Mouse (Mus musculus) kidney, postnatal 0 days (tissue): ENCODE data around the gene Ntn3. TPM values are rescaled to one million over a fixed set of nuclear protein-coding genes. Genes with fewer than 3 reads are reported as not detected.
A peak's percentile ranks its signal among the peaks of the same experiment; 100 is the strongest.

Source experiments
- ATAC-seq: fragments of 200-750 bp; cut with Nextera tagmentation; replicated peaks from 2 replicates; pipeline ENCODE4 v1.8.0; 2017; ENCODE audit warnings: low read depth, moderate number of reproducible peaks, moderate TSS enrichment, moderate library complexity; ENCODE audit not compliant: low FRiP score
- DNase-seq: peaks from one replicate; pipeline ENCODE4 v3.0.0-alpha.2; 2016; ENCODE audit warnings: low spot score
- H3K27ac ChIP-seq: fragments of 300-500 bp; sonication (generic); 2 replicates; pipeline ENCODE4 v1.5.1; 2014; ENCODE audit warnings: mild to moderate bottlenecking
- H3K27me3 ChIP-seq: fragments of 300-500 bp; sonication (generic); 2 replicates; pipeline ENCODE4 v1.6.1; 2014; ENCODE audit warnings: low read length, mixed read lengths; ENCODE audit not compliant: insufficient read depth
- H3K36me3 ChIP-seq: fragments of 300-500 bp; sonication (generic); 2 replicates; pipeline ENCODE4 v1.6.1; 2014; ENCODE audit warnings: low read length, mixed read lengths; ENCODE audit not compliant: insufficient read depth
- H3K4me1 ChIP-seq: fragments of 300-500 bp; sonication (generic); replicated peaks from 2 replicates; pipeline ENCODE4 v1.6.1; 2014; ENCODE audit warnings: antibody characterized with exemption, low read length, mixed read lengths; ENCODE audit not compliant: insufficient read depth
- H3K4me2 ChIP-seq: fragments of 300-500 bp; sonication (generic); 2 replicates; pipeline ENCODE4 v1.6.1; 2014; ENCODE audit warnings: mild to moderate bottlenecking, low read length, moderate library complexity, mixed read lengths
- H3K4me3 ChIP-seq: fragments of 300-500 bp; sonication (generic); replicated peaks from 2 replicates; pipeline ENCODE4 v1.5.1; 2014; ENCODE audit warnings: low read depth, low read length
- H3K9ac ChIP-seq: fragments of 300-500 bp; sonication (generic); 2 replicates; pipeline ENCODE4 v1.6.1; 2014; ENCODE audit warnings: low read depth, low read length
- H3K9me3 ChIP-seq: fragments of 300-500 bp; sonication (generic); replicated peaks from 2 replicates; pipeline ENCODE4 v1.6.1; 2016; ENCODE audit warnings: low read length, inconsistent platforms, mixed read lengths
- CTCF ChIP-seq: IDR thresholded peaks from 2 replicates; pipeline ENCODE4 v1.5.1; 2016; ENCODE audit warnings: antibody characterized with exemption, low read depth, mild to moderate bottlenecking, moderate library complexity
- WGBS: fragments of 180-500 bp; shearing (Covaris S2); extraction: QIAGEN DNeasy Blood & Tissue Kit; methylation state at CpG from one replicate; pipeline ENCODE4 v1.1.7; 2014; 5-methylcytosine and 5-hydroxymethylcytosine counted together
- polyA plus RNA-seq: library from polyadenylated mRNA; unstranded; fragments of >200 nt; fragmentation: Nextera tagmentation; extraction: Ambion mirVana; gene quantifications from 2 replicates; pipeline ENCODE4 v1.2.1, GENCODE M21; 2015

Gene Ntn3
- polyA plus RNA-seq, 1 experiment from 2014 or later: 4.0 TPM

DNA sequence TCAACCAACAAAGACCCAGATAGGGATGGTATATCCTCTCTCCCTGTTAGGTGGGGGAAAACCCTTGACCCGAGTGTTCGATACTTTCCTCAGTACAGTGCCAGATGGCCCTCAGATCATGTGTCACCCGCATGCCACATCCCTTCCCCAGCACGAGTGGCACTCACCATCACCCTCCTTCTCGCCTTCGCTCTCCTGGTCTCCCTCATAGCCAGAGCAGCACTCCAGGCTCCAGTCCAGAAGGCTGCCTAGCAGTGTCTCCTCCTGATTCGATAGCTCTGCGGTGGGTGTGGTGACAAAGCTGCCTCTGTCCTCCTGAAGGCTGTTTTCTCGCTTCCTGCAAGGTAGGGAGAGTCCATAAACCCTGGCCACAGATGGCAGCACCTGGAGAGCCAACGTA lies 15.4 kb upstream of the Ntn3 start:
- no peak overlapping the region for H3K4me2 ChIP-seq
- no peaks in the 10 kb centered on the region for H3K9me3 ChIP-seq
- peaks cover 38% of the 10 kb centered on the region for H3K36me3 ChIP-seq
- no peaks in the 10 kb centered on the region for H3K27me3 ChIP-seq
- DNase-seq (no peak), ATAC-seq (no peak)
- no peak overlapping the region for H3K27ac ChIP-seq
- no peak for TF ChIP-seq CTCF
- no peak overlapping the region for H3K9ac ChIP-seq
- 78% methylated on average over 10 of the region's 10 CpGs for WGBS
- no peak overlapping the region for H3K4me3 ChIP-seq
- H3K4me1 ChIP-seq: 0 out of 2 replicates have a peak, but pooled peaks cover 3% of the 10 kb centered on the region

- Histone ChIP-seq H3K4me2 (no peak overlapping the region), H3K4me3 (no peak overlapping the region), H3K27ac (no peak overlapping the region), H3K9me3 (no peaks in the 10 kb centered on the region), H3K36me3 (peaks cover 33% of the 10 kb centered on the region), H3K4me1 (0 out of 2 replicates have a peak, but pooled peaks cover 4% of the 10 kb centered on the region), H3K9ac (no peak overlapping the region), H3K27me3 (no peaks in the 10 kb centered on the region)
- 83% methylated on average over 5 of the region's 5 CpGs for WGBS
- no peak for ATAC-seq
- DNase-seq: no peak
- TF ChIP-seq CTCF: no peak
Observed at GRCm38 (mm10) chr17:24223513-24223912, 14.2 kb upstream of the Ntn3 start.

GRCm38 (mm10) chr17:24222653-24223052 lies 13.3 kb upstream of the Ntn3 start:
- Histone ChIP-seq H3K9me3 (no peaks in the 10 kb centered on the region), H3K9ac (no peak overlapping the region), H3K36me3 (peaks cover 28% of the 10 kb centered on the region), H3K4me3 (no peak overlapping the region), H3K27me3 (no peaks in the 10 kb centered on the region), H3K27ac (no peak overlapping the region), H3K4me2 (no peak overlapping the region), H3K4me1 (0 out of 2 replicates have a peak, but pooled peaks cover 4% of the 10 kb centered on the region)
- ATAC-seq: no peak
- 56% methylated on average over 6 of the region's 6 CpGs for WGBS
- TF ChIP-seq CTCF: no peak
- no peak for DNase-seq

GRCm38 (mm10) chr17:24220435-24221411 lies 11.4 kb upstream of the Ntn3 start, which contains the start of gene Tedc2:
Gene Tedc2 (minus strand): TSS chr17:24220851.
- H3K9ac ChIP-seq: peak within 1 kb of the TSS; percentile 66
- peak; percentile 97 for DNase-seq
- 5% methylated on average over 41 of the region's 41 CpGs for WGBS
- peak within 1 kb of the TSS; percentile 61 for H3K4me3 ChIP-seq
- H3K9me3 ChIP-seq: no peaks in the 10 kb centered on the region
- ATAC-seq: peak; percentile 88
- peak within 1 kb of the TSS; percentile 57 for H3K4me2 ChIP-seq
- peaks cover 20% of the 10 kb centered on the region for H3K36me3 ChIP-seq
- TF ChIP-seq CTCF: no peak
- no peak within 1 kb of the TSS for H3K27ac ChIP-seq
- 0 out of 2 replicates have a peak, but pooled peaks cover 4% of the 10 kb centered on the region for H3K4me1 ChIP-seq
- H3K27me3 ChIP-seq: no peaks in the 10 kb centered on the region

GRCm38 (mm10) chr17:24216836-24217235 lies 7.5 kb upstream of the Ntn3 start:
- ATAC-seq (no peak), DNase-seq (no peak)
- 0 out of 2 replicates have a peak, but pooled peaks cover 7% of the 10 kb centered on the region for H3K36me3 ChIP-seq
- no peak overlapping the region for H3K27ac ChIP-seq
- H3K4me3 ChIP-seq: no peak overlapping the region
- H3K4me1 ChIP-seq: peaks cover 8% of the 10 kb centered on the region; the same call in 1 of the 2 replicates
- H3K4me2 ChIP-seq: no peak overlapping the region
- no peak for TF ChIP-seq CTCF
- H3K9ac ChIP-seq: no peak overlapping the region
- 75% methylated on average over 4 of the region's 4 CpGs for WGBS
- no peaks in the 10 kb centered on the region for H3K27me3 ChIP-seq
- no peaks in the 10 kb centered on the region for H3K9me3 ChIP-seq

DNA sequence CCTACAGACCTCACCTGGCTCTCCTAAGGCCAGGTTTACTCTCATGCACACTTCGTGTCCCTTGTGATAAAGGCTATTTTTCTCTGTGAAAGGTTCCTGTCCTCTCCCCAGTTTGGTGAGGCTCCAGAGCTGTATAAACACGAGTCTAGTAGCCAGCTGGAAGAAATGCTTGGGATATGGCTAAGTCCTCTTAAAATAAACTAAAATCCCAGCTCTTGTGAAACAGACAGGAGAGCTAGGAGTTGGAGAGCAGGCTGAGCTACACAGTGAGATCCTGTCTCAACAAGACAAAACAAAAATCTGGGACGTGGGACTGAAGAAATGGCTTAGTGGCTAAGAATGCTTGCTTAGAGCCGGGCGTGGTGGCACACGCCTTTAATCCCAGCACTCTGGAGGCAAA lies 3.9 kb upstream of the Ntn3 start:
- H3K27me3 ChIP-seq: 0 out of 2 replicates have a peak, but pooled peaks cover 3% of the 10 kb centered on the region
- 0 out of 2 replicates have a peak, but pooled peaks cover 7% of the 10 kb centered on the region for H3K36me3 ChIP-seq
- WGBS: 79% methylated on average over 6 of the region's 6 CpGs
- H3K27ac ChIP-seq: no peak overlapping the region
- no peak overlapping the region for H3K4me2 ChIP-seq
- no peak for TF ChIP-seq CTCF
- H3K9ac ChIP-seq: no peak overlapping the region
- H3K4me3 ChIP-seq: no peak overlapping the region
- H3K4me1 ChIP-seq: peaks cover 18% of the 10 kb centered on the region
- DNase-seq (no peak), ATAC-seq (no peak)
- no peaks in the 10 kb centered on the region for H3K9me3 ChIP-seq
